In the genomic region with DNA sequence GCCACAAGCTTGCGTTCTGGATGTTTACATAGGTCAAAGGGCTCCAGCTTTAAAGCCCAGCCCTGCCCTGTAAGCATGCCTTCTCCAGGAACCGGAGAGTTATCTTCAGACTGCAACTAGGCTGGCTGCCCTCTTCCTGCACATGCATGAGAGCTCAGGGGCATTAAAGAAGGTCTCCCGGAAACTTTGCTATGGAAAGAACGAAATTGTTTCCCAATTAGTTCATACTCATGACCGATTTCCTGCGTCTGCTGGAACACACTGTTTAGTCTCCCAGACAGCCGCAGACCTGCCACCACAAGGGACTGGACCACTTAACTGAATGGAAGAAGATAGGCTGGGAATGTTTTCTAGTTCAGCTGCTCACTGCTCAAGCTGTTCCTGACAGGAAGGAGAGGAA, we compare ENCODE assay signal across 10 mouse cellular contexts. TPM values are rescaled to one million over a fixed set of nuclear protein-coding genes. Genes with fewer than 3 reads are reported as not detected.
DNase-seq lines count a peak whose midpoint lies in the region; ATAC-seq and TF ChIP-seq lines count a peak whose summit lies in the region.
"Had no signal": no experiment of that assay in that cellular context is flagged by ENCODE, and none has a peak within 500 bp of the region (broad histone marks: within the 10 kb centered on the region; RNA-seq: fewer than 3 reads in every experiment).

No protein-coding gene starts in this region.

- H3K36me3 ChIP-seq in liver, adult 2 months (ENCODE audit: control insufficient read depth, insufficient read depth, low read length) = no peaks in the 10 kb centered on the region
- H3K36me3 ChIP-seq in liver, embryonic 11.5 days (ENCODE audit: control insufficient read depth, insufficient read depth, low read length) = no peaks in the 10 kb centered on the region
- H3K36me3 ChIP-seq in intestine, embryonic 15.5 days = no peaks in the 10 kb centered on the region

- no peak overlapping the region for H3K4me2 ChIP-seq in liver, embryonic 11.5 days
- no peak overlapping the region for H3K4me2 ChIP-seq in intestine, embryonic 15.5 days (replicated peaks)

- H3K9ac ChIP-seq in liver, adult 2 months (ENCODE audit: low read depth, low read length) = no peak overlapping the region
- H3K9ac ChIP-seq in liver, embryonic 11.5 days (ENCODE audit: low read depth, low read length) = no peak overlapping the region
- H3K9ac ChIP-seq in intestine, embryonic 15.5 days = no peak overlapping the region

- no peak for TF ChIP-seq CTCF in liver, adult 2 months (IDR thresholded peaks at IDR 0.05; ENCODE audit: low read depth, low read length)

- no peaks in the 10 kb centered on the region for H3K9me3 ChIP-seq in liver, embryonic 11.5 days (ENCODE audit: control insufficient read depth, low read length)
- no peaks in the 10 kb centered on the region for H3K9me3 ChIP-seq in intestine, embryonic 15.5 days

- peak; percentile 10 for DNase-seq in liver, adult 2 months (ENCODE audit: extremely low read depth, low read depth, low spot score)
- DNase-seq in liver, embryonic 11.5 days (ENCODE audit: low spot score) = no peak
- DNase-seq in heart, adult 18-20 months = peak; percentile 34 to 54
- peak; percentile 29 for DNase-seq in yolk sac, embryonic 10.5 days (ENCODE audit: low spot score)
- no peak for DNase-seq in cerebellum, postnatal 36 days
- no peak for DNase-seq in ovary, postnatal 36 days (ENCODE audit: low spot score)
- DNase-seq: gastrocnemius, postnatal 36 days; thymus, adult 18-20 months had no signal

- TF ChIP-seq POLR2A in liver, adult 2 months (IDR thresholded peaks at IDR 0.05; ENCODE audit: extremely low read depth, insufficient read depth, low read length) = no peak

- H3K4me1 ChIP-seq in liver, adult 2 months (ENCODE audit: control insufficient read depth, insufficient read depth, low read length) = no peaks in the 10 kb centered on the region; the same call in 1 of the 2 replicates
- H3K4me1 ChIP-seq in liver, embryonic 11.5 days (replicated peaks; ENCODE audit: control insufficient read depth, insufficient read depth, low read length) = no peaks in the 10 kb centered on the region
- no peaks in the 10 kb centered on the region for H3K4me1 ChIP-seq in intestine, embryonic 15.5 days (replicated peaks)

- ATAC-seq in liver, embryonic 11.5 days (replicated peaks; ENCODE audit: low FRiP score) = no peak; the same call in 1 of the 2 replicates
- ATAC-seq in intestine, embryonic 15.5 days = peak; percentile 80
- ATAC-seq: activated CD4-positive, CD25-positive, alpha-beta regulatory T cell, adult 4 months had no signal

- 28% methylated on average over 7 of the region's 7 CpGs for WGBS in liver, adult 2 months
- 53% methylated on average over 7 of the region's 7 CpGs for WGBS in liver, embryonic 11.5 days
- WGBS in intestine, embryonic 15.5 days = 37% methylated on average over 7 of the region's 7 CpGs

- H3K27ac ChIP-seq in liver, adult 2 months (replicated peaks; ENCODE audit: insufficient read depth, low read depth, low read length) = no peak overlapping the region
- no peak overlapping the region for H3K27ac ChIP-seq in liver, embryonic 11.5 days (ENCODE audit: low read depth, low read length)
- H3K27ac ChIP-seq in intestine, embryonic 15.5 days = peak overlapping the region; percentile 58

- no peak overlapping the region for H3K4me3 ChIP-seq in liver, adult 2 months (ENCODE audit: insufficient read depth, low read depth, low read length)
- H3K4me3 ChIP-seq in liver, embryonic 11.5 days (ENCODE audit: low read depth, low read length) = no peak overlapping the region
- no peak overlapping the region for H3K4me3 ChIP-seq in intestine, embryonic 15.5 days (replicated peaks)

- H3K79me2 ChIP-seq in liver, adult 2 months (ENCODE audit: control insufficient read depth, insufficient read depth, low read length) = no peaks in the 10 kb centered on the region

- H3K27me3 ChIP-seq in liver, adult 2 months (ENCODE audit: control insufficient read depth, insufficient read depth, low read length) = no peaks in the 10 kb centered on the region
- H3K27me3 ChIP-seq in liver, embryonic 11.5 days (replicated peaks; ENCODE audit: control insufficient read depth, insufficient read depth, low read length) = peaks cover 3% of the 10 kb centered on the region
- no peaks in the 10 kb centered on the region for H3K27me3 ChIP-seq in intestine, embryonic 15.5 days (replicated peaks)

RNA-seq across cellular contexts. Expression of a gene that starts 6.0 kb away (rescaled TPM):
- 1.2 and 1.7 TPM in 2 replicates for total RNA-seq in liver, adult 2 months (2014; rRNA removed)
- 1.3 and 1.4 TPM in 2 replicates for polyA plus RNA-seq in liver, adult 2 months (2012; rRNA removed)
- 0.15 and 0.25 TPM in 2 replicates for polyA plus RNA-seq in liver, embryonic 11.5 days (2014; fragmentation: Nextera tagmentation; extraction: Ambion mirVana)
- 1 to 10 TPM; 3.1 to 4.3 TPM for total RNA-seq in heart, adult 18-20 months (2021)
- polyA plus RNA-seq in intestine, embryonic 15.5 days (2015; fragmentation: Nextera tagmentation; extraction: Ambion mirVana) = 9.5 and 9.6 TPM in 2 replicates
- polyA plus RNA-seq: activated CD4-positive, CD25-positive, alpha-beta regulatory T cell, adult 4 months had no signal

RNA-seq across cellular contexts. Expression of a gene that starts 16.0 kb away (rescaled TPM):
- total RNA-seq in liver, adult 2 months (2014; rRNA removed) = 0.65 and 1.1 TPM in 2 replicates
- polyA plus RNA-seq in liver, adult 2 months (2012; rRNA removed) = 0.15 and 0.20 TPM in 2 replicates
- polyA plus RNA-seq in liver, embryonic 11.5 days (2014; fragmentation: Nextera tagmentation; extraction: Ambion mirVana) = 67.0 and 68.0 TPM in 2 replicates
- 1 to 10 TPM; 8.6 to 8.9 TPM for total RNA-seq in heart, adult 18-20 months (2021)
- polyA plus RNA-seq in intestine, embryonic 15.5 days (2015; fragmentation: Nextera tagmentation; extraction: Ambion mirVana) = 92.5 and 113 TPM in 2 replicates

Comparison
In these comparisons a context has a peak if more than half of its experiments do, and no peak if none do; other contexts are left out.
1. DNase-seq: peak in liver, adult 2 months (single experiment), heart, adult 18-20 months (2 of 2) and yolk sac, embryonic 10.5 days (single experiment); none in liver, embryonic 11.5 days (single experiment), cerebellum, postnatal 36 days (0 of 2) and ovary, postnatal 36 days (single experiment).
2. RNA of a gene that starts 16.0 kb away (polyA plus RNA-seq): 92.5 to 113 TPM in intestine, embryonic 15.5 days and 67.0 to 68.0 TPM in liver, embryonic 11.5 days; 0.15 to 0.20 TPM in liver, adult 2 months; every median in the first group is over 10 times any median in the second.